Mouse (Mus musculus) embryonic facial prominence, embryonic 10.5 days (tissue): ENCODE measurements around the gene Glt6d1. TPM values are rescaled to one million over a fixed set of nuclear protein-coding genes. Genes with fewer than 3 reads are reported as not detected.
A peak's percentile ranks its signal among the peaks of the same experiment; 100 is the strongest.
"Not testable (repeated sequence)": the region's sequence is repeated elsewhere in the genome, so short reads cannot be mapped to it uniquely, and the experiment has no call there.

ENCODE experiments used
- DNase-seq: peaks from one replicate; pipeline ENCODE4 v3.0.0-alpha.2; 2017; ENCODE audit warnings: low spot score
- H3K27ac ChIP-seq: fragments of 300-500 bp; sonication (generic); replicated peaks from 2 replicates; pipeline ENCODE4 v1.5.1; 2016; ENCODE audit warnings: mild to moderate bottlenecking
- H3K27me3 ChIP-seq: fragments of 300-500 bp; sonication (generic); replicated peaks from 2 replicates; pipeline ENCODE4 v1.6.1; 2016; ENCODE audit warnings: low read depth, mild to moderate bottlenecking; ENCODE audit not compliant: poor library complexity, severe bottlenecking
- H3K36me3 ChIP-seq: fragments of 300-500 bp; sonication (generic); replicated peaks from 2 replicates; pipeline ENCODE4 v1.6.1; 2016; ENCODE audit warnings: mild to moderate bottlenecking, moderate library complexity
- H3K4me1 ChIP-seq: fragments of 300-500 bp; sonication (generic); 2 replicates; pipeline ENCODE4 v1.6.1; 2016
- H3K4me3 ChIP-seq: fragments of 300-500 bp; sonication (generic); 2 replicates; pipeline ENCODE4 v1.5.1; 2016; ENCODE audit warnings: mild to moderate bottlenecking, moderate library complexity
- H3K9me3 ChIP-seq: fragments of 300-500 bp; sonication (generic); 2 replicates; pipeline ENCODE4 v1.6.1; 2016; ENCODE audit warnings: mild to moderate bottlenecking
- WGBS: fragments of 180-500 bp; shearing (Covaris S2); methylation state at CpG from one replicate; pipeline ENCODE4 v1.1.7; 2016; 5-methylcytosine and 5-hydroxymethylcytosine counted together
- polyA plus RNA-seq: library from polyadenylated mRNA; unstranded; fragments of >200 nt; fragmentation: Nextera tagmentation; extraction: Ambion mirVana; gene quantifications from 2 replicates; pipeline ENCODE4 v1.2.1, GENCODE M21; 2016

Gene Glt6d1
- polyA plus RNA-seq = not detected in 2 replicates

GRCm38 (mm10) chr2:25815748-25816147, at the start of gene Glt6d1:
TSS of gene Glt6d1 (minus strand) at chr2:25815848.
- not testable (repeated sequence) for H3K27ac ChIP-seq, H3K9me3 ChIP-seq, H3K4me1 ChIP-seq, H3K27me3 ChIP-seq, DNase-seq, H3K4me3 ChIP-seq, H3K36me3 ChIP-seq
- 84% methylated on average over 1 of the region's 1 CpGs for WGBS

GRCm38 (mm10) chr2:25865412-25865811, 49.8 kb upstream of the Glt6d1 start:
- Histone ChIP-seq H3K27me3 (peaks cover 63% of the 10 kb centered on the region), H3K27ac (no peak overlapping the region), H3K4me1 (peaks cover 22% of the 10 kb centered on the region), H3K9me3 (no peaks in the 10 kb centered on the region), H3K36me3 (no peaks in the 10 kb centered on the region), H3K4me3 (no peak overlapping the region)
- DNase-seq = no peak
- 7% methylated on average over 4 of the region's 4 CpGs for WGBS

GRCm38 (mm10) chr2:25864230-25864629, 48.6 kb upstream of the Glt6d1 start:
- Histone ChIP-seq H3K27me3 (peaks cover 63% of the 10 kb centered on the region), H3K4me1 (peaks cover 22% of the 10 kb centered on the region), H3K27ac (no peak overlapping the region), H3K9me3 (no peaks in the 10 kb centered on the region), H3K4me3 (peak overlapping the region; percentile 65), H3K36me3 (no peaks in the 10 kb centered on the region)
- DNase-seq = no peak
- WGBS = 6% methylated on average over 18 of the region's 18 CpGs

- no peaks in the 10 kb centered on the region for H3K36me3 ChIP-seq
- H3K4me3 ChIP-seq = peak within 1 kb of the TSS; percentile 65
- peaks cover 63% of the 10 kb centered on the region for H3K27me3 ChIP-seq
- DNase-seq = peak; percentile 73
- H3K4me1 ChIP-seq = peaks cover 22% of the 10 kb centered on the region
- H3K27ac ChIP-seq = no peak within 1 kb of the TSS
- no peaks in the 10 kb centered on the region for H3K9me3 ChIP-seq
- under 1% methylated on average over 51 of the region's 53 CpGs for WGBS
Observed at GRCm38 (mm10) chr2:25863337-25864131, 47.9 kb upstream of the Glt6d1 start, which contains the start of gene Kcnt1. TSS of gene Kcnt1 (plus strand) at chr2:25863734.

- WGBS = 62% methylated on average over 5 of the region's 5 CpGs
- Histone ChIP-seq H3K4me1 (peaks cover 22% of the 10 kb centered on the region), H3K27ac (no peak overlapping the region), H3K27me3 (peaks cover 60% of the 10 kb centered on the region), H3K9me3 (no peaks in the 10 kb centered on the region), H3K4me3 (peak overlapping the region; percentile 65; the same call in 1 of the 2 replicates), H3K36me3 (no peaks in the 10 kb centered on the region)
- no peak for DNase-seq
Observed at GRCm38 (mm10) chr2:25862696-25863270, 47.1 kb upstream of the Glt6d1 start.

- Histone ChIP-seq H3K27ac (no peak overlapping the region), H3K36me3 (no peaks in the 10 kb centered on the region), H3K27me3 (peaks cover 53% of the 10 kb centered on the region), H3K9me3 (no peaks in the 10 kb centered on the region), H3K4me3 (no peak overlapping the region), H3K4me1 (peaks cover 22% of the 10 kb centered on the region)
- no peak for DNase-seq
- 76% methylated on average over 2 of the region's 2 CpGs for WGBS
Observed at GRCm38 (mm10) chr2:25862038-25862437, 46.4 kb upstream of the Glt6d1 start.

- no peaks in the 10 kb centered on the region for H3K9me3 ChIP-seq
- WGBS = 83% methylated on average over 3 of the region's 3 CpGs
- no peak for DNase-seq
- H3K27me3 ChIP-seq = peaks cover 32% of the 10 kb centered on the region
- no peak overlapping the region for H3K4me3 ChIP-seq
- no peaks in the 10 kb centered on the region for H3K36me3 ChIP-seq
- H3K4me1 ChIP-seq = peaks cover 22% of the 10 kb centered on the region
- H3K27ac ChIP-seq = no peak overlapping the region
Observed at GRCm38 (mm10) chr2:25859891-25860290, 44.2 kb upstream of the Glt6d1 start.

- H3K27ac ChIP-seq = no peak overlapping the region
- H3K9me3 ChIP-seq = no peaks in the 10 kb centered on the region
- no peak for DNase-seq
- no peaks in the 10 kb centered on the region for H3K36me3 ChIP-seq
- H3K4me1 ChIP-seq = peaks cover 5% of the 10 kb centered on the region; the same call in 1 of the 2 replicates
- H3K4me3 ChIP-seq = no peak overlapping the region
- no peaks in the 10 kb centered on the region; the same call in 1 of the 2 replicates for H3K27me3 ChIP-seq
- 87% methylated on average over 5 of the region's 5 CpGs for WGBS
Observed at GRCm38 (mm10) chr2:25853998-25854397, 38.4 kb upstream of the Glt6d1 start.

GRCm38 (mm10) chr2:25852626-25853025, 37.0 kb upstream of the Glt6d1 start:
- DNase-seq = no peak
- H3K27me3 ChIP-seq = no peaks in the 10 kb centered on the region; the same call in 1 of the 2 replicates
- H3K4me3 ChIP-seq = no peak overlapping the region
- WGBS = 70% methylated on average over 3 of the region's 3 CpGs
- no peaks in the 10 kb centered on the region for H3K36me3 ChIP-seq
- H3K9me3 ChIP-seq = no peaks in the 10 kb centered on the region
- H3K4me1 ChIP-seq = peaks cover 5% of the 10 kb centered on the region; the same call in 1 of the 2 replicates
- no peak overlapping the region for H3K27ac ChIP-seq

- 20% methylated on average over 4 of the region's 4 CpGs for WGBS
- no peaks in the 10 kb centered on the region for H3K9me3 ChIP-seq
- H3K27me3 ChIP-seq = no peaks in the 10 kb centered on the region; the same call in 1 of the 2 replicates
- peak; percentile 67 for DNase-seq
- no peak overlapping the region for H3K27ac ChIP-seq
- peaks cover 5% of the 10 kb centered on the region; the same call in 1 of the 2 replicates for H3K4me1 ChIP-seq
- H3K4me3 ChIP-seq = no peak overlapping the region
- H3K36me3 ChIP-seq = no peaks in the 10 kb centered on the region
Observed at GRCm38 (mm10) chr2:25850330-25850729, 34.7 kb upstream of the Glt6d1 start.

- Histone ChIP-seq H3K4me1 (peaks cover 5% of the 10 kb centered on the region; the same call in 1 of the 2 replicates), H3K9me3 (no peaks in the 10 kb centered on the region), H3K27me3 (no peaks in the 10 kb centered on the region), H3K36me3 (no peaks in the 10 kb centered on the region), H3K4me3 (no peak within 1 kb of the TSS), H3K27ac (no peak within 1 kb of the TSS)
- 84% methylated on average over 16 of the region's 16 CpGs for WGBS
- DNase-seq = no peak
Observed at GRCm38 (mm10) chr2:25847226-25847625, 31.6 kb upstream of the Glt6d1 start, which contains the start of gene Sohlh1. TSS of gene Sohlh1 (minus strand) at chr2:25847248.

- Histone ChIP-seq H3K36me3 (no peaks in the 10 kb centered on the region), H3K9me3 (no peaks in the 10 kb centered on the region), H3K27me3 (no peaks in the 10 kb centered on the region), H3K4me1 (0 out of 2 replicates have a peak, but pooled peaks cover under 1% of the 10 kb centered on the region), H3K4me3 (no peak overlapping the region), H3K27ac (no peak overlapping the region)
- DNase-seq = no peak
- 86% methylated on average over 8 of the region's 8 CpGs for WGBS
Observed at GRCm38 (mm10) chr2:25846516-25846915, 30.9 kb upstream of the Glt6d1 start.
